Mouse (Mus musculus): Measurements from ENCODE around the gene Gm49416. TPM values are rescaled to one million over a fixed set of nuclear protein-coding genes. Genes with fewer than 3 reads are reported as not detected.
A peak's percentile ranks its signal among the peaks of the same experiment; 100 is the strongest.

The Gm49416 gene
- polyA plus RNA-seq, 1 experiment from 2014 or later: not detected

- no peak overlapping the region for H3K9ac ChIP-seq (ENCODE audit: low read length)
- H3K36me3 ChIP-seq (ENCODE audit: control insufficient read depth, insufficient read depth, low read length): no peaks in the 10 kb centered on the region; the same call in 1 of the 2 replicates
- H3K4me1 ChIP-seq (replicated peaks; ENCODE audit: control insufficient read depth, insufficient read depth, low read length): peaks cover 6% of the 10 kb centered on the region; the same call in 1 of the 2 replicates
- no peaks in the 10 kb centered on the region for H3K9me3 ChIP-seq (ENCODE audit: control insufficient read depth, low read length)
- ATAC-seq (replicated peaks; ENCODE audit: low FRiP score) (no peak), DNase-seq (ENCODE audit: low spot score) (no peak)
- WGBS: 81% methylated on average over 2 of the region's 2 CpGs
- no peaks in the 10 kb centered on the region for H3K27me3 ChIP-seq (ENCODE audit: control insufficient read depth, insufficient read depth, low read length)
- H3K27ac ChIP-seq (ENCODE audit: low read depth, low read length): no peak overlapping the region
- H3K4me3 ChIP-seq (ENCODE audit: low read depth, low read length): no peak overlapping the region
- no peak overlapping the region for H3K4me2 ChIP-seq (ENCODE audit: low read depth, low read length, severe bottlenecking)
Measured at GRCm38 (mm10) chr19:8936736-8937135, 48.0 kb downstream of the Gm49416 start.

GRCm38 (mm10) chr19:8940526-8941133, 51.9 kb downstream of the Gm49416 start:
- peak overlapping the region; percentile 97 for H3K4me3 ChIP-seq (ENCODE audit: low read depth, low read length)
- peak overlapping the region; percentile 65 for H3K4me2 ChIP-seq (ENCODE audit: low read depth, low read length, severe bottlenecking)
- ATAC-seq (replicated peaks; ENCODE audit: low FRiP score) (no peak), DNase-seq (ENCODE audit: low spot score) (peak; percentile 51)
- H3K9me3 ChIP-seq (ENCODE audit: control insufficient read depth, low read length): no peaks in the 10 kb centered on the region
- H3K27me3 ChIP-seq (ENCODE audit: control insufficient read depth, insufficient read depth, low read length): no peaks in the 10 kb centered on the region
- H3K4me1 ChIP-seq (replicated peaks; ENCODE audit: control insufficient read depth, insufficient read depth, low read length): peaks cover 15% of the 10 kb centered on the region; the same call in 1 of the 2 replicates
- H3K36me3 ChIP-seq (ENCODE audit: control insufficient read depth, insufficient read depth, low read length): peaks cover under 1% of the 10 kb centered on the region; the same call in 1 of the 2 replicates
- H3K27ac ChIP-seq (ENCODE audit: low read depth, low read length): peak overlapping the region; percentile 94
- peak overlapping the region; percentile 99; the same call in 1 of the 2 replicates for H3K9ac ChIP-seq (ENCODE audit: low read length)
- WGBS: 83% methylated on average over 15 of the region's 15 CpGs

- Histone ChIP-seq H3K9ac (ENCODE audit: low read length) (peak overlapping the region; percentile 99), H3K4me1 (replicated peaks; ENCODE audit: control insufficient read depth, insufficient read depth, low read length) (peaks cover 15% of the 10 kb centered on the region; the same call in 1 of the 2 replicates), H3K9me3 (ENCODE audit: control insufficient read depth, low read length) (no peaks in the 10 kb centered on the region), H3K36me3 (ENCODE audit: control insufficient read depth, insufficient read depth, low read length) (peaks cover 6% of the 10 kb centered on the region), H3K27me3 (ENCODE audit: control insufficient read depth, insufficient read depth, low read length) (no peaks in the 10 kb centered on the region), H3K27ac (ENCODE audit: low read depth, low read length) (peak overlapping the region; percentile 94), H3K4me2 (ENCODE audit: low read depth, low read length, severe bottlenecking) (peak overlapping the region; percentile 65), H3K4me3 (ENCODE audit: low read depth, low read length) (peak overlapping the region; percentile 97)
- ATAC-seq (replicated peaks; ENCODE audit: low FRiP score): peak; percentile 47
- WGBS: 41% methylated on average over 10 of the region's 10 CpGs
- DNase-seq (ENCODE audit: low spot score): no peak
Measured at GRCm38 (mm10) chr19:8941136-8941514, 52.4 kb downstream of the Gm49416 start.

- DNase-seq (ENCODE audit: low spot score) (peak; percentile 99), ATAC-seq (replicated peaks; ENCODE audit: low FRiP score) (peak; percentile 97)
- peak within 1 kb of the TSS; percentile 94 for H3K27ac ChIP-seq (ENCODE audit: low read depth, low read length)
- WGBS: under 1% methylated on average over 64 of the region's 64 CpGs
- H3K27me3 ChIP-seq (ENCODE audit: control insufficient read depth, insufficient read depth, low read length): no peaks in the 10 kb centered on the region
- H3K4me3 ChIP-seq (ENCODE audit: low read depth, low read length): peak within 1 kb of the TSS; percentile 97
- peak within 1 kb of the TSS; percentile 65 for H3K4me2 ChIP-seq (ENCODE audit: low read depth, low read length, severe bottlenecking)
- no peaks in the 10 kb centered on the region for H3K9me3 ChIP-seq (ENCODE audit: control insufficient read depth, low read length)
- H3K4me1 ChIP-seq (replicated peaks; ENCODE audit: control insufficient read depth, insufficient read depth, low read length): peaks cover 15% of the 10 kb centered on the region; the same call in 1 of the 2 replicates
- H3K36me3 ChIP-seq (ENCODE audit: control insufficient read depth, insufficient read depth, low read length): peaks cover 9% of the 10 kb centered on the region
- peak within 1 kb of the TSS; percentile 99 for H3K9ac ChIP-seq (ENCODE audit: low read length)
Measured at GRCm38 (mm10) chr19:8941515-8942217, 52.9 kb downstream of the Gm49416 start, which contains the start of gene Mta2. Gene Mta2 (plus strand): TSS chr19:8941875.

GRCm38 (mm10) chr19:8942276-8942964, 53.7 kb downstream of the Gm49416 start:
- H3K9ac ChIP-seq (ENCODE audit: low read length): peak overlapping the region; percentile 99
- H3K36me3 ChIP-seq (ENCODE audit: control insufficient read depth, insufficient read depth, low read length): peaks cover 15% of the 10 kb centered on the region
- DNase-seq (ENCODE audit: low spot score) (no peak), ATAC-seq (replicated peaks; ENCODE audit: low FRiP score) (peak; percentile 55)
- H3K4me2 ChIP-seq (ENCODE audit: low read depth, low read length, severe bottlenecking): peak overlapping the region; percentile 65
- peak overlapping the region; percentile 94 for H3K27ac ChIP-seq (ENCODE audit: low read depth, low read length)
- H3K9me3 ChIP-seq (ENCODE audit: control insufficient read depth, low read length): no peaks in the 10 kb centered on the region
- no peaks in the 10 kb centered on the region for H3K27me3 ChIP-seq (ENCODE audit: control insufficient read depth, insufficient read depth, low read length)
- peaks cover 15% of the 10 kb centered on the region; the same call in 1 of the 2 replicates for H3K4me1 ChIP-seq (replicated peaks; ENCODE audit: control insufficient read depth, insufficient read depth, low read length)
- H3K4me3 ChIP-seq (ENCODE audit: low read depth, low read length): peak overlapping the region; percentile 97
- under 1% methylated on average over 46 of the region's 46 CpGs for WGBS

GRCm38 (mm10) chr19:8943047-8943446, 54.3 kb downstream of the Gm49416 start:
- peaks cover 15% of the 10 kb centered on the region; the same call in 1 of the 2 replicates for H3K4me1 ChIP-seq (replicated peaks; ENCODE audit: control insufficient read depth, insufficient read depth, low read length)
- H3K4me2 ChIP-seq (ENCODE audit: low read depth, low read length, severe bottlenecking): peak overlapping the region; percentile 65
- H3K27ac ChIP-seq (ENCODE audit: low read depth, low read length): no peak overlapping the region
- DNase-seq (ENCODE audit: low spot score) (no peak), ATAC-seq (replicated peaks; ENCODE audit: low FRiP score) (no peak)
- no peaks in the 10 kb centered on the region for H3K9me3 ChIP-seq (ENCODE audit: control insufficient read depth, low read length)
- peak overlapping the region; percentile 97 for H3K4me3 ChIP-seq (ENCODE audit: low read depth, low read length)
- no peaks in the 10 kb centered on the region for H3K27me3 ChIP-seq (ENCODE audit: control insufficient read depth, insufficient read depth, low read length)
- H3K36me3 ChIP-seq (ENCODE audit: control insufficient read depth, insufficient read depth, low read length): peaks cover 21% of the 10 kb centered on the region
- H3K9ac ChIP-seq (ENCODE audit: low read length): peak overlapping the region; percentile 99
- WGBS: 78% methylated on average over 2 of the region's 2 CpGs

- peak overlapping the region; percentile 5; the same call in 1 of the 2 replicates for H3K4me3 ChIP-seq (ENCODE audit: low read depth, low read length)
Measured at GRCm38 (mm10) chr19:8944062-8944461, 55.3 kb downstream of the Gm49416 start.

GRCm38 (mm10) chr19:8944750-8945149, 56.0 kb downstream of the Gm49416 start:
- Histone ChIP-seq H3K9ac (ENCODE audit: low read length) (no peak overlapping the region), H3K36me3 (ENCODE audit: control insufficient read depth, insufficient read depth, low read length) (peaks cover 33% of the 10 kb centered on the region), H3K4me2 (ENCODE audit: low read depth, low read length, severe bottlenecking) (no peak overlapping the region), H3K27ac (ENCODE audit: low read depth, low read length) (no peak overlapping the region), H3K4me3 (ENCODE audit: low read depth, low read length) (no peak overlapping the region), H3K9me3 (ENCODE audit: control insufficient read depth, low read length) (no peaks in the 10 kb centered on the region), H3K4me1 (replicated peaks; ENCODE audit: control insufficient read depth, insufficient read depth, low read length) (peaks cover 15% of the 10 kb centered on the region; the same call in 1 of the 2 replicates), H3K27me3 (ENCODE audit: control insufficient read depth, insufficient read depth, low read length) (no peaks in the 10 kb centered on the region)
- 49% methylated on average over 5 of the region's 5 CpGs for WGBS
- ATAC-seq (replicated peaks; ENCODE audit: low FRiP score) (no peak), DNase-seq (ENCODE audit: low spot score) (peak; percentile 79)

More at GRCm38 (mm10) chr19:8944062-8944461, 55.3 kb downstream of the Gm49416 start:
- H3K4me1 ChIP-seq (replicated peaks; ENCODE audit: control insufficient read depth, insufficient read depth, low read length): peaks cover 15% of the 10 kb centered on the region; the same call in 1 of the 2 replicates
- no peaks in the 10 kb centered on the region for H3K27me3 ChIP-seq (ENCODE audit: control insufficient read depth, insufficient read depth, low read length)
- no peaks in the 10 kb centered on the region for H3K9me3 ChIP-seq (ENCODE audit: control insufficient read depth, low read length)
- H3K36me3 ChIP-seq (ENCODE audit: control insufficient read depth, insufficient read depth, low read length): peaks cover 29% of the 10 kb centered on the region
- DNase-seq (ENCODE audit: low spot score) (peak; percentile 47), ATAC-seq (replicated peaks; ENCODE audit: low FRiP score) (no peak)
- no peak overlapping the region for H3K9ac ChIP-seq (ENCODE audit: low read length)
- WGBS: 81% methylated on average over 5 of the region's 5 CpGs
- peak overlapping the region; percentile 32; the same call in 1 of the 2 replicates for H3K4me2 ChIP-seq (ENCODE audit: low read depth, low read length, severe bottlenecking)
- H3K27ac ChIP-seq (ENCODE audit: low read depth, low read length): no peak overlapping the region

All from forebrain, embryonic 11.5 days (tissue).